Mouse (Mus musculus) embryonic facial prominence, embryonic 11.5 days (tissue): ENCODE measurements at regions not wholly inside any gene's neighbourhood (a gene's known extent, or its start where the extent isn't known, plus 50 kb on each side); places are given as distances from the start of the nearest gene placed in this dataset.
"Not testable (repeated sequence)": the region's sequence is repeated elsewhere in the genome, so short reads cannot be mapped to it uniquely, and the experiment has no call there.

Source experiments
- ATAC-seq: fragments of 200-750 bp; cut with Nextera tagmentation; replicated peaks from 2 replicates; pipeline ENCODE4 v1.8.0; 2017; ENCODE audit warnings: low read depth; ENCODE audit not compliant: insufficient number of reproducible peaks, low FRiP score, low TSS enrichment
- DNase-seq: peaks from one replicate; pipeline ENCODE4 v3.0.0-alpha.2; 2015; ENCODE audit warnings: low spot score
- H3K27ac ChIP-seq: fragments of 300-500 bp; sonication (generic); replicated peaks from 2 replicates; pipeline ENCODE4 v1.5.1; 2014; ENCODE audit warnings: mild to moderate bottlenecking, low read depth, low read length, control low read depth
- H3K27me3 ChIP-seq: fragments of 300-500 bp; sonication (generic); 2 replicates; pipeline ENCODE4 v1.6.1; 2014; ENCODE audit warnings: mild to moderate bottlenecking, low read length, moderate library complexity, mixed read lengths; ENCODE audit not compliant: control insufficient read depth, insufficient read depth
- H3K36me3 ChIP-seq: fragments of 300-500 bp; sonication (generic); replicated peaks from 2 replicates; pipeline ENCODE4 v1.6.1; 2014; ENCODE audit warnings: low read depth, mild to moderate bottlenecking, low read length, moderate library complexity, mixed read lengths; ENCODE audit not compliant: control insufficient read depth, insufficient read depth
- H3K4me1 ChIP-seq: fragments of 300-500 bp; sonication (generic); 2 replicates; pipeline ENCODE4 v1.6.1; 2014; ENCODE audit warnings: low read length, mixed read lengths; ENCODE audit not compliant: control insufficient read depth, insufficient read depth
- H3K4me2 ChIP-seq: fragments of 300-500 bp; sonication (generic); 2 replicates; pipeline ENCODE4 v1.6.1; 2014; ENCODE audit warnings: low read depth, mild to moderate bottlenecking, control low read depth, low read length, moderate library complexity
- H3K4me3 ChIP-seq: fragments of 300-500 bp; sonication (generic); 2 replicates; pipeline ENCODE4 v1.5.1; 2014; ENCODE audit warnings: low read depth, low read length, control low read depth
- H3K9ac ChIP-seq: fragments of 300-500 bp; sonication (generic); replicated peaks from 2 replicates; pipeline ENCODE4 v1.6.1; 2014; ENCODE audit warnings: mild to moderate bottlenecking, control low read depth, low read length
- H3K9me3 ChIP-seq: fragments of 300-500 bp; sonication (generic); replicated peaks from 2 replicates; pipeline ENCODE4 v1.6.1; 2016; ENCODE audit warnings: mild to moderate bottlenecking, low read length, inconsistent platforms, mixed read lengths; ENCODE audit not compliant: control insufficient read depth
- WGBS: fragments of 180-500 bp; shearing (Covaris S2); extraction: QIAGEN DNeasy Blood & Tissue Kit; methylation state at CpG from one replicate; pipeline ENCODE4 v1.1.7; 2014; 5-methylcytosine and 5-hydroxymethylcytosine counted together

DNA sequence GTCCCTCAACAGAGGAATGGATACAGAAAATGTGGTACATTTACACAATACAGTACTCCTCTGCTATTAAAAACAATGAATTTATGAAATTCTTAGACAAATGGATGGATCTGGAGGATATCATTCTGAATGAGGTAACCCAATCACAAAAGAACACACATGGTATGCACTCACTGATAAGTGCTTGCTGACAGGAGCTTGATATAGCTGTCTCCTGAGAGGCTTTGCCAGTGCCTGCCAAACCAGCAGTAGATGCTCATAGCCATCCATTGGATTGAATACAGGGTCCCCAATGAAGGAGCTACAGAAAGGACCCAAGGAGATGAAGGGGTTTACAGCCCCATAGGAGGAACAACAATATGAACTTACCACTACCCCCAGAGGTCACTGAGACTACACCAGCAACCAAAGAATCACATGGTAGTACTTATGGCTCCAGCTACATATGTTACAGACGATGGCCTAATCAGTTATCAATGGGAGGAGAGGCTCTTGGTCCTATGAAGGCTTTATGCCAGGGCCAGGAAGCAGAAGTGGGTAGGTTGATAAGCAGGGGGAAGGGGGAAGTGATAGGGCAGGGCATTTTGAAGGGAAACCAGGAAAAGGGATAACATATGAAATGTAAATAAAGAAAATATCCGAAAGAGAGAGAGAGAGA, 100.9 kb upstream of the Gm21293 start:
- not testable (repeated sequence) for H3K9me3 ChIP-seq, H3K4me1 ChIP-seq, H3K4me3 ChIP-seq, ATAC-seq, H3K36me3 ChIP-seq, DNase-seq, H3K27ac ChIP-seq, H3K27me3 ChIP-seq, H3K4me2 ChIP-seq, H3K9ac ChIP-seq
- WGBS: 86% methylated on average over 2 of the region's 2 CpGs

DNA sequence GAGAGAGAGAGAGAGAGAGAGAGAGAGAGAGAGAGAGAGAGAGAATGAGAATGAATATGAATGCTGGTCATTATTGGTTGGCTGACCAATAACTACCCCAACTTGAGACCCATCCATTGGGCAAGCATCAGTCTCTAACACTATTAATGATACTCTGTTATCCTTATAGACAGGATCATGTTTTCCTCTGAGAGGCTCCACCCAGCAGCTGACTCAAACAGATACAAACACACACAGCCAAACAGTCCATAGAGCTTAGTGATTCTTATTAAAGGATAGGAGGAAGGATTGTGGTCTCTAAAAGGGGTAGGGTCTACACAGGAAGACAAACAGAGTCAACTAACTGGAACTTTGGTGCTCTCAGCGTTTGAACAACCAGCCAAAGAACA, 100.4 kb upstream of the Gm21293 start:
- WGBS: 72% methylated on average over 1 of the region's 1 CpGs
- H3K36me3 ChIP-seq: no peaks in the 10 kb centered on the region
- H3K4me3 ChIP-seq: no peak overlapping the region
- H3K4me1 ChIP-seq: no peaks in the 10 kb centered on the region
- ATAC-seq: no peak
- no peaks in the 10 kb centered on the region for H3K9me3 ChIP-seq
- no peak overlapping the region for H3K4me2 ChIP-seq
- H3K9ac ChIP-seq: no peak overlapping the region
- no peak for DNase-seq
- H3K27me3 ChIP-seq: no peaks in the 10 kb centered on the region
- H3K27ac ChIP-seq: no peak overlapping the region

DNA sequence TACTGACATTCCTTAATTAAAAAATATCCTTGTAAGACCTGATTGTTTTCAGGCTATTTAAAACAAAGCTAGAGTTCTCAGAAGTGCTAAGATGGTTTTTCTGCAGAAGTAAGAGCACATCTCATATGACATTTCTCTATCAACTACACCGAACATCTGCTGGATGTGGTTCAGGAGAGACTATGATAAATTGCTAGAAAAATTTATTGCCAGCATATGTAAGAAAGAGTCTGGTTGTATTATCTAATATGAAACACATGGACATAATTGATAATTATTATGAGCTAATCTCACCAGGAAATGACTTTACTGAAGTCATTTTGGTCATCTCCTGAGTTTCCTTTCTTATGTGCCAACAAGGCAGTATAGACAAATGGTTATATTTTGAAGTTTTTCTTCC, 99.2 kb upstream of the Gm21293 start:
- Histone ChIP-seq H3K9ac (no peak overlapping the region), H3K4me3 (no peak overlapping the region), H3K36me3 (no peaks in the 10 kb centered on the region), H3K27me3 (no peaks in the 10 kb centered on the region), H3K4me2 (no peak overlapping the region), H3K9me3 (no peaks in the 10 kb centered on the region), H3K4me1 (no peaks in the 10 kb centered on the region), H3K27ac (no peak overlapping the region)
- ATAC-seq (no peak), DNase-seq (peak; percentile 8)
- 64% methylated on average over 1 of the region's 1 CpGs for WGBS
